In genomic region chr19:41801742-41802369, GRCm38 (mm10) we compare ENCODE assay signal across 8 mouse cellular contexts. TPM values are rescaled to one million over a fixed set of nuclear protein-coding genes. Genes with fewer than 3 reads are reported as not detected.
DNase-seq lines count a peak whose midpoint lies in the region; ATAC-seq and TF ChIP-seq lines count a peak whose summit lies in the region.

Gene Arhgap19, minus strand, starts transcription at chr19:41802047.

- peak within 1 kb of the TSS; percentile 83 for H3K27ac ChIP-seq in bone marrow macrophage, adult 2 months (ENCODE audit: insufficient read depth, low read depth, low read length)
- 0 out of 2 replicates have a peak within 1 kb of the TSS, but pooled peaks have one; percentile 1 for H3K27ac ChIP-seq in embryonic fibroblast, embryonic 13.5 days (ENCODE audit: insufficient read depth, low read length)
- no peak within 1 kb of the TSS; the same call in 1 of the 2 replicates for H3K27ac ChIP-seq in kidney, embryonic 14.5 days (ENCODE audit: low read depth, low read length)
- H3K27ac ChIP-seq in limb, embryonic 15.5 days, result peak within 1 kb of the TSS; percentile 74

- H3K27me3 ChIP-seq in kidney, embryonic 14.5 days (ENCODE audit: control insufficient read depth, insufficient read depth, low read length), result no peaks in the 10 kb centered on the region
- H3K27me3 ChIP-seq in limb, embryonic 15.5 days, result no peaks in the 10 kb centered on the region

- peak within 1 kb of the TSS; percentile 66 for H3K9ac ChIP-seq in kidney, embryonic 14.5 days (ENCODE audit: low read depth, low read length)
- peak within 1 kb of the TSS; percentile 60 for H3K9ac ChIP-seq in limb, embryonic 15.5 days

- peak; percentile 88; the same call in 1 of the 2 replicates for TF ChIP-seq POLR2A in bone marrow macrophage, adult 2 months (IDR thresholded peaks at IDR 0.05; ENCODE audit: borderline replicate concordance, low read depth, low read length)
- peak; percentile 81 for TF ChIP-seq POLR2A in embryonic fibroblast, embryonic 13.5 days (IDR thresholded peaks at IDR 0.05; ENCODE audit: low read depth, low read length)

- H3K9me3 ChIP-seq in kidney, embryonic 14.5 days (ENCODE audit: control insufficient read depth, low read length), result peaks cover 5% of the 10 kb centered on the region; the same call in 1 of the 2 replicates
- no peaks in the 10 kb centered on the region for H3K9me3 ChIP-seq in limb, embryonic 15.5 days

- WGBS in kidney, embryonic 14.5 days, result under 1% methylated on average over 44 of the region's 48 CpGs
- WGBS in limb, embryonic 15.5 days, result under 1% methylated on average over 46 of the region's 48 CpGs

- peak; percentile 99 for ATAC-seq in kidney, embryonic 14.5 days (ENCODE audit: low FRiP score, low TSS enrichment)
- ATAC-seq in limb, embryonic 15.5 days (ENCODE audit: insufficient number of reproducible peaks, low FRiP score, low TSS enrichment, low read depth), result peak; percentile 99

- no peak for TF ChIP-seq CTCF in bone marrow macrophage, adult 2 months (IDR thresholded peaks at IDR 0.05; ENCODE audit: low read depth, low read length)
- TF ChIP-seq CTCF in embryonic fibroblast, embryonic 13.5 days (IDR thresholded peaks at IDR 0.05; ENCODE audit: borderline replicate concordance, insufficient read depth, low read length), result no peak

- no peaks in the 10 kb centered on the region for H3K36me3 ChIP-seq in kidney, embryonic 14.5 days (ENCODE audit: control insufficient read depth, insufficient read depth, low read length)
- no peaks in the 10 kb centered on the region for H3K36me3 ChIP-seq in limb, embryonic 15.5 days

- H3K4me2 ChIP-seq in kidney, embryonic 14.5 days (replicated peaks; ENCODE audit: low read depth, low read length), result peak within 1 kb of the TSS; percentile 66
- peak within 1 kb of the TSS; percentile 75 for H3K4me2 ChIP-seq in limb, embryonic 15.5 days

- H3K4me1 ChIP-seq in bone marrow macrophage, adult 2 months (ENCODE audit: control insufficient read depth, insufficient read depth, low read length), result peaks cover 32% of the 10 kb centered on the region
- no peaks in the 10 kb centered on the region; the same call in 1 of the 2 replicates for H3K4me1 ChIP-seq in embryonic fibroblast, embryonic 13.5 days (ENCODE audit: control insufficient read depth, insufficient read depth, low read length)
- H3K4me1 ChIP-seq in kidney, embryonic 14.5 days (ENCODE audit: control insufficient read depth, insufficient read depth, low read length), result peaks cover 8% of the 10 kb centered on the region; the same call in 1 of the 2 replicates
- H3K4me1 ChIP-seq in limb, embryonic 15.5 days, result peaks cover 24% of the 10 kb centered on the region

- peak within 1 kb of the TSS; percentile 72 for H3K4me3 ChIP-seq in bone marrow macrophage, adult 2 months (ENCODE audit: insufficient read depth, low read length)
- H3K4me3 ChIP-seq in embryonic fibroblast, embryonic 13.5 days (ENCODE audit: insufficient read depth, low read length), result peak within 1 kb of the TSS; percentile 81
- peak within 1 kb of the TSS; percentile 64 for H3K4me3 ChIP-seq in kidney, embryonic 14.5 days (ENCODE audit: low read length)
- peak within 1 kb of the TSS; percentile 69 for H3K4me3 ChIP-seq in limb, embryonic 15.5 days

- peak; percentile 95 for DNase-seq in A20 (ENCODE audit: low read depth, low spot score)
- peak; percentile 96 to 97 for DNase-seq in heart, adult 9 months (ENCODE audit: low spot score in 2 of 2)
- DNase-seq in monocyte, adult 2 months (ENCODE audit: low read depth in 1 of 2, low spot score in 2 of 2), result peak; percentile 81 to 82
- DNase-seq in spleen, postnatal 36 days (ENCODE audit: low spot score in 2 of 2), result peak; percentile 91 to 93

RNA-seq across cellular contexts. Expression of gene Arhgap19, which starts in this region (rescaled TPM):
- polyA plus RNA-seq in bone marrow macrophage, adult 2 months (2012; ENCODE audit: insufficient read depth, insufficient read length, missing spikeins), result 67.7 and 73.9 TPM in 2 replicates
- polyA plus RNA-seq in embryonic fibroblast, embryonic 13.5 days (2011; ENCODE audit: insufficient read length, low read depth, missing spikeins), result 7.0 and 10.4 TPM in 2 replicates
- 23.9 and 38.1 TPM in 2 replicates for polyA plus RNA-seq in kidney, embryonic 14.5 days (2014; fragmentation: Nextera tagmentation; extraction: Ambion mirVana)
- polyA plus RNA-seq in limb, embryonic 15.5 days (2015; fragmentation: Nextera tagmentation; extraction: Ambion mirVana), result 16.2 and 17.2 TPM in 2 replicates
